In genomic region chr11:58846919-58847461, GRCm38 (mm10) we compare ENCODE assay signal across 8 mouse cellular contexts. TPM values are rescaled to one million over a fixed set of nuclear protein-coding genes. Genes with fewer than 3 reads are reported as not detected.
DNase-seq lines count a peak whose midpoint lies in the region; ATAC-seq lines count a peak whose summit lies in the region.

Gene Gm12258, plus strand, starts transcription at chr11:58847158.

- DNase-seq in adipocyte (ENCODE audit: low spot score): peak; percentile 98
- DNase-seq in embryo, embryonic 10 days (ENCODE audit: low spot score): peak; percentile 98
- DNase-seq in gastrocnemius, postnatal 10 days: peak; percentile 64
- DNase-seq in induced T-regulatory cell, adult 2 months (ENCODE audit: low read depth): peak; percentile 100
- peak; percentile 94 to 97 for DNase-seq in left cerebral cortex, adult 9 months (ENCODE audit: low spot score in 2 of 2)
- DNase-seq in right cerebral cortex, postnatal 14 days: peak; percentile 75
- peak; percentile 77 to 84 for DNase-seq in urinary bladder, postnatal 36 days (ENCODE audit: low spot score in 2 of 2)

- peak; percentile 100 for ATAC-seq in megakaryocyte progenitor cell, adult 5-6 weeks (replicated peaks; ENCODE audit: poor library complexity)

RNA-seq across cellular contexts. Expression of gene Gm12258, which starts in this region (rescaled TPM):
- total RNA-seq in gastrocnemius, postnatal 10 days (2021): 1 to 10 TPM; 2.4 to 2.5 TPM
- 0.90 and 1.1 TPM in 2 replicates for total RNA-seq in megakaryocyte progenitor cell, adult 5-6 weeks (2015)
- 2.0 and 3.0 TPM in 2 replicates for total RNA-seq in megakaryocyte progenitor cell, adult 5-6 weeks (2017)

Comparison
In these comparisons a context has a peak if more than half of its experiments do, and no peak if none do; other contexts are left out.
1. Peak in every context shown above with its lines: DNase-seq and ATAC-seq.